Mouse (Mus musculus): ENCODE measurements at regions not wholly inside any gene's neighbourhood (a gene's known extent, or its start where the extent isn't known, plus 50 kb on each side); places are given as distances from the start of the nearest gene placed in this dataset.

DNA sequence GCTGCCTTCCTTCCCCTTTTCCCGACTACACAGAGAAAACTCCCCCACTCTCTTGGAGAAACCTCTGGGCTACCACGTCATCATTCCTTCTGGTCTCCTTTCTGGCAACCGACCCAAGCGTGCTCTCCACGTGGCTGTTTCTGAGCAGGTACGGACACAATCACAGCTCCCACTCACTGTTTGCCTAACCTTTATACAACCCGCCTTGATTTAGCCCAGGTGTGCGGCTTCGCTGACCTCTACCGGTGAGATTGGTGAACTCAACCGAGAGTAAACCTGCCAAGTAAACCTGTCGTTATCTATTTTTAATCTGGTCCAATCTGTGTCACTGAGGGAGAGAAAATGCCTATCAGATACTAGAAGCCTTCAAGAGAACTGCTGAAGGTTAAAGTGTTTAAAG is 142.7 kb upstream of the Gnai1 start:
- ATAC-seq (peak; percentile 80), DNase-seq (peak; percentile 39)
- Histone ChIP-seq H3K9ac (replicated peaks) (no peak overlapping the region), H3K4me2 (ENCODE audit: low read depth, low read length) (no peak overlapping the region), H3K4me3 (ENCODE audit: low read depth, low read length) (no peak overlapping the region), H3K27me3 (ENCODE audit: insufficient read depth, low read length) (no peaks in the 10 kb centered on the region), H3K36me3 (replicated peaks; ENCODE audit: insufficient read depth, low read length) (no peaks in the 10 kb centered on the region), H3K9me3 (ENCODE audit: low read length) (no peaks in the 10 kb centered on the region), H3K27ac (ENCODE audit: low read depth) (no peak overlapping the region), H3K4me1 (ENCODE audit: insufficient read depth) (no peaks in the 10 kb centered on the region)
- 20% methylated on average over 12 of the region's 12 CpGs for WGBS (ENCODE audit: insufficient replicate concordance)
- TF ChIP-seq EP300 (IDR thresholded peaks at IDR 0.05; ENCODE audit: low read depth) (no peak), CTCF (IDR thresholded peaks at IDR 0.05; ENCODE audit: low read depth) (peak; percentile 58)

DNA sequence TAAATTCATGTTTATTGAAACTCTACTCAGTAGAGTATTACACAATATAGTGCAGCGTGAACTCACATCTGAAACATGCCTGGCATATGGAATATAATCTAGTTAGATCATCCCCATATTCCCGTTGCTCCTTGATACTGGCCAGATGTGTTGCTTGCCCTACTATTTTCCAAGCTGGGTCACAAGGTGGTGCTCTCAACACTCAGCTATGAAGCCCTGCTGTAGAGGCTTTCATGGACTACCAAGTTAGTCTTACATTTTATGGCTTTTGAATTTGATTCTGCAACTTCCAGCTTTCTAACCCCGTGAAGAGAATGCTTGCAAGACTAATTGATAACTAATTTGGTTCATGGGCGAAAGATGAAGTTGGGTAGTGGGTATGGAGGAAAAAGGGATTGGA is 134.2 kb upstream of the Gnai1 start:
- Histone ChIP-seq H3K9ac (replicated peaks) (no peak overlapping the region), H3K27me3 (ENCODE audit: insufficient read depth, low read length) (no peaks in the 10 kb centered on the region), H3K4me3 (ENCODE audit: low read depth, low read length) (no peak overlapping the region), H3K27ac (ENCODE audit: low read depth) (no peak overlapping the region), H3K36me3 (replicated peaks; ENCODE audit: insufficient read depth, low read length) (no peaks in the 10 kb centered on the region), H3K4me2 (ENCODE audit: low read depth, low read length) (no peak overlapping the region), H3K4me1 (ENCODE audit: insufficient read depth) (no peaks in the 10 kb centered on the region), H3K9me3 (ENCODE audit: low read length) (no peaks in the 10 kb centered on the region)
- WGBS (ENCODE audit: insufficient replicate concordance): 63% methylated on average over 4 of the region's 4 CpGs
- no peak for ATAC-seq
- TF ChIP-seq CTCF (IDR thresholded peaks at IDR 0.05; ENCODE audit: low read depth): no peak
- TF ChIP-seq EP300 (IDR thresholded peaks at IDR 0.05; ENCODE audit: low read depth): no peak
- DNase-seq: no peak

DNA sequence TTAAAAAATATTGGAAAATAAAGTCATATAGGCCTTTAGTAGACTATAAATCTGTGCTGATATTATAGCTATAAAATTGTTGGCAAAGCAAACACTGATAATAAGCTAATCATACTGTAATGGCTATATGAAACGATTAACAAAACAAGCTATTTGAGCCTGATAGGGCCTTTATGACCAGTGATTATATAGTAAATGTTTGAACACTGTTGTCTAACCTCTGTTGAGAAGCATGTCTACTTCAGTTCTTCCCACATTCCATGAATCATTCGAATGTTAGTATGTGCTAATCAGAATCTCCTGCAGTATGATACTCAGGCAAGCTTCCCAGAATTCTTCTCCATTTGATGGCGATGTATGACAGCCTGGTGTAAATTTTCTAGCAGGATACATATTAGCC is 129.6 kb upstream of the Gnai1 start:
- H3K4me3 ChIP-seq (ENCODE audit: low read depth, low read length): no peak overlapping the region
- no peak for DNase-seq
- H3K27me3 ChIP-seq (ENCODE audit: insufficient read depth, low read length): no peaks in the 10 kb centered on the region
- H3K4me1 ChIP-seq (ENCODE audit: insufficient read depth): no peaks in the 10 kb centered on the region
- no peak overlapping the region for H3K27ac ChIP-seq (ENCODE audit: low read depth)
- H3K36me3 ChIP-seq (replicated peaks; ENCODE audit: insufficient read depth, low read length): no peaks in the 10 kb centered on the region
- ATAC-seq: no peak
- WGBS (ENCODE audit: insufficient replicate concordance): 69% methylated on average over 3 of the region's 3 CpGs
- H3K4me2 ChIP-seq (ENCODE audit: low read depth, low read length): no peak overlapping the region
- TF ChIP-seq CTCF (IDR thresholded peaks at IDR 0.05; ENCODE audit: low read depth) (no peak), EP300 (IDR thresholded peaks at IDR 0.05; ENCODE audit: low read depth) (no peak)
- H3K9me3 ChIP-seq (ENCODE audit: low read length): no peaks in the 10 kb centered on the region
- no peak overlapping the region for H3K9ac ChIP-seq (replicated peaks)

DNA sequence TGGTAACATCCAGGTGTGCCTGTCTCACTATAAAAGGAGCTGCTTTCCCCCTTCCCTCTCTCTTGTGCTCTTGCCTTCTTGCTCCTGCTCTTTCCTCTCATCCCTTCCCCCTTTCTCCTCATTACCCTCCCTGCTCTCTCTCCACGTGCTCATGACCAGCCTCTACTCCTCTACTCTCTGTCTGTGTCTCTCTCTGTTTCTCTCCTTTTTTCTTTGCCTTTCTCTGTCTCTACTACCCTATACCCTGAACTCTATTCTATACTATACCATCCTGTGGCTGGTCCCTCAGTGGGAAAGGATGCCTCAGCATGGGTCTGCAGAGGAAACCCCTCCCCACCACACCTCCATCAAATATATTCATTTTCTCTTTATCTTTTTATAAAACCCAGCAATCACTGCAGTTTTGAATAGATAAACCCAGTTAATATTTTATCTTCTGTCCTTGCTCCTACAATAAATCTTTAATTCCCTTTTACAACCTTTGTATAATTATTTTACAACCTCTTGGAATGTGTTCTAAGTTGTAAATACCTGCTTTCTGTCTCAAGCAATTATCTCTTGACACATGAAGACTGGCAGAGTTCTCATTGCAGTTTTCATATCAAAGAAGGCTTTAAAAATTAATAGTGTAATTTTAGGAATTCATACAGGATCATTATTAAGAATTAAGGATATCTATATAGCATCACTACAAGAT is 127.1 kb upstream of the Gnai1 start:
- Histone ChIP-seq H3K4me1 (ENCODE audit: insufficient read depth) (no peaks in the 10 kb centered on the region), H3K9me3 (ENCODE audit: low read length) (no peaks in the 10 kb centered on the region), H3K9ac (replicated peaks) (no peak overlapping the region), H3K4me2 (ENCODE audit: low read depth, low read length) (no peak overlapping the region), H3K4me3 (ENCODE audit: low read depth, low read length) (no peak overlapping the region), H3K27me3 (ENCODE audit: insufficient read depth, low read length) (no peaks in the 10 kb centered on the region), H3K36me3 (replicated peaks; ENCODE audit: insufficient read depth, low read length) (no peaks in the 10 kb centered on the region), H3K27ac (ENCODE audit: low read depth) (no peak overlapping the region)
- no peak for ATAC-seq
- no peak for DNase-seq
- WGBS (ENCODE audit: insufficient replicate concordance): 25% methylated on average over 1 of the region's 1 CpGs
- TF ChIP-seq CTCF (IDR thresholded peaks at IDR 0.05; ENCODE audit: low read depth) (no peak), EP300 (IDR thresholded peaks at IDR 0.05; ENCODE audit: low read depth) (no peak)

DNA sequence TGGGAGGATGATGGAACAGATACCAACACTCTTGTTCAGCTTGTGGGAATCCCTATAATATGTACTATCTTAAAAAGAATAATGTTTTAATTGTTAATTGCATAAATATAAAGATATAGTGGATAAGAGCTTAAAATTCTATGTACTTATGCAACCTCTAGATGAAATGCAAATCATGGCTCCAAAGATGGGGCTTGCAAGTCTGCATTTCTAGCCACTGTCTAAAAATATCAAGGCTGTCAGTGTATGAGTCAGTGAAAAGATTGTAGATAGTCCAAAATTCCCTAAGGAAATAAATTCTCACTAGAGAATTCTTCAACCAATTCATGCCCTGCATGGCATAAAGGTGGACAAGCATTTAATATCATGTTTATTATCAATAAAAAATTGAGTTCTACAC is 124.2 kb upstream of the Gnai1 start:
- no peak for TF ChIP-seq EP300 (IDR thresholded peaks at IDR 0.05; ENCODE audit: low read depth)
- no peak for TF ChIP-seq CTCF (IDR thresholded peaks at IDR 0.05; ENCODE audit: low read depth)
- DNase-seq: no peak
- no peaks in the 10 kb centered on the region for H3K36me3 ChIP-seq (replicated peaks; ENCODE audit: insufficient read depth, low read length)
- H3K4me3 ChIP-seq (ENCODE audit: low read depth, low read length): no peak overlapping the region
- no peaks in the 10 kb centered on the region for H3K27me3 ChIP-seq (ENCODE audit: insufficient read depth, low read length)
- ATAC-seq: no peak
- no peak overlapping the region for H3K4me2 ChIP-seq (ENCODE audit: low read depth, low read length)
- H3K9me3 ChIP-seq (ENCODE audit: low read length): no peaks in the 10 kb centered on the region
- H3K4me1 ChIP-seq (ENCODE audit: insufficient read depth): no peaks in the 10 kb centered on the region
- H3K27ac ChIP-seq (ENCODE audit: low read depth): no peak overlapping the region
- H3K9ac ChIP-seq (replicated peaks): no peak overlapping the region

DNA sequence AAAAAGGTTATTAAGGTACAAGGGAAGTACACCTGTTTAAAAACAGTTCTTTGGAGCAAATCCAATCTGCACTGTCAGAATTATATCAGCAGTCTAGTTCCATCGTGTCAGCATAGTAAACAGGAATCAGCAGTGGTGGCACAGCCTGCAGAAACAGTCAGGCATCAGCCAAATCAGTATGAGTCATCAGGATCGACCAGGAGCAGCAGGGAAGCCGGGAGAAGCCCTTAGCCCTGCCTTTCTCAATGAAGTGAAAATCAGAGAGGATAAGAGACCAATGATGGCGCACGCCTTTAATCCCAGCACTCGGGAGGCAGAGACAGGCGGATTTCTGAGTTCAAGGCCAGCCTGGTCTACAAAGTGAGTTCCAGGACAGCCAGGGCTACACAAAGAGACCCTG is 118.3 kb upstream of the Gnai1 start:
- H3K27ac ChIP-seq (ENCODE audit: low read depth): no peak overlapping the region
- TF ChIP-seq EP300 (IDR thresholded peaks at IDR 0.05; ENCODE audit: low read depth) (no peak), CTCF (IDR thresholded peaks at IDR 0.05; ENCODE audit: low read depth) (no peak)
- H3K9ac ChIP-seq (replicated peaks): no peak overlapping the region
- no peak overlapping the region for H3K4me2 ChIP-seq (ENCODE audit: low read depth, low read length)
- 60% methylated on average over 7 of the region's 7 CpGs for WGBS (ENCODE audit: insufficient replicate concordance)
- no peaks in the 10 kb centered on the region for H3K9me3 ChIP-seq (ENCODE audit: low read length)
- no peaks in the 10 kb centered on the region for H3K27me3 ChIP-seq (ENCODE audit: insufficient read depth, low read length)
- no peaks in the 10 kb centered on the region for H3K36me3 ChIP-seq (replicated peaks; ENCODE audit: insufficient read depth, low read length)
- no peak overlapping the region for H3K4me3 ChIP-seq (ENCODE audit: low read depth, low read length)
- DNase-seq (no peak), ATAC-seq (no peak)
- H3K4me1 ChIP-seq (ENCODE audit: insufficient read depth): no peaks in the 10 kb centered on the region

Data from liver, postnatal 0 days (tissue).